Mouse (Mus musculus): Measurements from ENCODE around the gene Usp21.

GRCm38 (mm10) chr1:171239992-171240744 is 47.6 kb downstream of the Usp21 start:
- TF ChIP-seq POLR2A (IDR thresholded peaks at IDR 0.05; ENCODE audit: insufficient read length, low read depth) (no peak), MYOG (IDR thresholded peaks at IDR 0.05; ENCODE audit: control insufficient read depth in 1 of 3, insufficient read depth in 1 of 3, insufficient read length in 2 of 3, low read depth in 2 of 3) (no peak), MAX (IDR thresholded peaks at IDR 0.05; ENCODE audit: low read depth) (no peak), POLR2AphosphoS2 (IDR thresholded peaks at IDR 0.05; ENCODE audit: insufficient read length, low read depth) (no peak), CEBPB (IDR thresholded peaks at IDR 0.05; ENCODE audit: insufficient read depth, poor library complexity, severe bottlenecking) (no peak), TCF3 (IDR thresholded peaks at IDR 0.05; ENCODE audit: insufficient read length, low read depth) (no peak), USF1 (IDR thresholded peaks at IDR 0.05; ENCODE audit: low read depth) (no peak), TCF12 (IDR thresholded peaks at IDR 0.05; ENCODE audit: insufficient read depth, poor library complexity, severe bottlenecking) (no peak), SRF (IDR thresholded peaks at IDR 0.05; ENCODE audit: control insufficient read depth, insufficient read length, low read depth) (no peak)

Data from myocyte (in vitro differentiated cells).